Mouse (Mus musculus) CH12.LX (cell line): ENCODE measurements around the gene Rbm47. TPM values are rescaled to one million over a fixed set of nuclear protein-coding genes. Genes with fewer than 3 reads are reported as not detected.

Source experiments
- DNase-seq: peaks from one replicate; pipeline ENCODE4 v3.0.0-alpha.2; 2013; ENCODE audit errors: extremely low read depth
- H3K27ac ChIP-seq: 2 replicates; pipeline ENCODE4 v1.5.1; 2012; ENCODE audit warnings: low read depth, mild to moderate bottlenecking, control low read depth, moderate library complexity; ENCODE audit not compliant: insufficient read depth
- H3K27me3 ChIP-seq: replicated peaks from 2 replicates; pipeline ENCODE3; 2012; ENCODE audit warnings: inconsistent platforms
- H3K36me3 ChIP-seq, 2 experiments: replicated peaks in 1 of 2; 2 replicates each; pipeline versions ENCODE3 to v1.6.1; 2012; ENCODE audit warnings: inconsistent platforms in 1 of 2, low read length in 1 of 2, mild to moderate bottlenecking in 1 of 2, mixed read lengths in 1 of 2, moderate library complexity in 1 of 2; ENCODE audit not compliant: control insufficient read depth in 1 of 2, insufficient read depth in 1 of 2
- H3K4me1 ChIP-seq, 2 experiments: 2 replicates each; pipeline ENCODE4 v1.6.1; 2012; ENCODE audit warnings: inconsistent platforms in 1 of 2, moderate library complexity in 1 of 2; ENCODE audit not compliant: insufficient read depth in 2 of 2, control insufficient read depth in 1 of 2
- H3K4me2 ChIP-seq: 2 replicates; pipeline ENCODE4 v1.6.1; 2012; ENCODE audit warnings: low read depth, mild to moderate bottlenecking, control low read depth; ENCODE audit not compliant: poor library complexity, insufficient read depth, severe bottlenecking
- H3K4me3 ChIP-seq, 3 experiments: fragments of 150-350 bp in 1 of 3; sonication (generic) in 1 of 3; replicated peaks in 1 of 3; 2 replicates each; pipeline versions ENCODE3 to v1.5.1; 2011 to 2012; ENCODE audit warnings: low read depth in 2 of 3, low read length in 2 of 3, mild to moderate bottlenecking in 2 of 3, moderate library complexity in 2 of 3, control low read depth in 1 of 3, improper control_type of control experiment in 1 of 3, inconsistent platforms in 1 of 3, mixed read lengths in 1 of 3; ENCODE audit not compliant: poor library complexity in 1 of 3
- H3K79me2 ChIP-seq: replicated peaks from 2 replicates; pipeline ENCODE4 v1.6.1; 2012; ENCODE audit warnings: mild to moderate bottlenecking, moderate library complexity; ENCODE audit not compliant: control insufficient read depth, poor library complexity, insufficient read depth, severe bottlenecking; ENCODE audit errors: extremely low read depth
- H3K9ac ChIP-seq: 2 replicates; pipeline ENCODE4 v1.6.1; 2012; ENCODE audit warnings: low read depth, mild to moderate bottlenecking, control low read depth, moderate library complexity; ENCODE audit not compliant: insufficient read depth
- H3K9me3 ChIP-seq: replicated peaks from 2 replicates; pipeline ENCODE3; 2012; ENCODE audit warnings: low read length, inconsistent platforms, mixed read lengths
- BHLHE40 ChIP-seq: IDR thresholded peaks from 2 replicates; pipeline ENCODE4 v1.6.1; 2011; ENCODE audit warnings: mild to moderate bottlenecking, low read depth, low read length, improper control_type of control experiment
- CHD1 ChIP-seq: IDR thresholded peaks from 2 replicates; pipeline ENCODE4 v1.6.1; 2012; ENCODE audit warnings: low read depth, low read length, improper control_type of control experiment, inconsistent platforms
- CHD2 ChIP-seq: IDR thresholded peaks from 2 replicates; pipeline ENCODE4 v1.6.1; 2011; ENCODE audit warnings: low read length, improper control_type of control experiment
- CTCF ChIP-seq, 2 experiments: IDR thresholded peaks in 1 of 2; conservative IDR thresholded peaks in 1 of 2; 2 replicates each; pipeline ENCODE4 v1.5.1; 2011 to 2012; ENCODE audit warnings: low read depth in 2 of 2, low read length in 2 of 2, improper control_type of control experiment in 1 of 2, inconsistent platforms in 1 of 2, mild to moderate bottlenecking in 1 of 2, moderate library complexity in 1 of 2
- E2F4 ChIP-seq: IDR thresholded peaks from 2 replicates; pipeline ENCODE4 v1.6.1; 2011; ENCODE audit warnings: low read depth, low read length, improper control_type of control experiment; ENCODE audit not compliant: insufficient replicate concordance
- ELF1 ChIP-seq: IDR thresholded peaks from 2 replicates; pipeline ENCODE4 v1.6.1; 2014; ENCODE audit warnings: low read depth, mild to moderate bottlenecking, inconsistent platforms, low read length, improper control_type of control experiment
- EP300 ChIP-seq: IDR thresholded peaks from 2 replicates; pipeline ENCODE4 v1.6.1; 2011; ENCODE audit warnings: low read length, improper control_type of control experiment
- ETS1 ChIP-seq: conservative IDR thresholded peaks from 2 replicates; pipeline ENCODE4 v1.6.1; 2012; ENCODE audit warnings: low read depth, mild to moderate bottlenecking, inconsistent platforms, low read length, improper control_type of control experiment, moderate library complexity
- GABPA ChIP-seq: IDR thresholded peaks from 2 replicates; pipeline ENCODE4 v1.6.1; 2012; ENCODE audit warnings: low read depth, low read length, improper control_type of control experiment, inconsistent platforms; ENCODE audit not compliant: insufficient replicate concordance
- HCFC1 ChIP-seq: IDR thresholded peaks from 2 replicates; pipeline ENCODE4 v1.6.1; 2012; ENCODE audit warnings: low read depth, mild to moderate bottlenecking, inconsistent platforms, low read length, improper control_type of control experiment
- IRF4 ChIP-seq: IDR thresholded peaks from 2 replicates; pipeline ENCODE4 v1.6.1; 2014; ENCODE audit warnings: low read depth, mild to moderate bottlenecking, inconsistent platforms, low read length, improper control_type of control experiment
- JUN ChIP-seq: IDR thresholded peaks from 2 replicates; pipeline ENCODE4 v1.6.1; 2011; ENCODE audit warnings: low read depth, mild to moderate bottlenecking, low read length, improper control_type of control experiment, moderate library complexity; ENCODE audit not compliant: insufficient read depth
- JUND ChIP-seq: conservative IDR thresholded peaks from 2 replicates; pipeline ENCODE4 v1.6.1; 2011; ENCODE audit warnings: low read depth, low read length, improper control_type of control experiment
- KAT2A ChIP-seq: IDR thresholded peaks from 2 replicates; pipeline ENCODE4 v1.6.1; 2012; ENCODE audit warnings: low read length, improper control_type of control experiment, inconsistent platforms; ENCODE audit not compliant: insufficient replicate concordance
- MAFK ChIP-seq: IDR thresholded peaks from 2 replicates; pipeline ENCODE4 v1.6.1; 2011; ENCODE audit warnings: low read length, improper control_type of control experiment; ENCODE audit not compliant: insufficient replicate concordance
- MAX ChIP-seq: IDR thresholded peaks from 2 replicates; pipeline ENCODE4 v1.6.1; 2011; ENCODE audit warnings: low read length, improper control_type of control experiment
- MAZ ChIP-seq: IDR thresholded peaks from 2 replicates; pipeline ENCODE4 v1.6.1; 2012; ENCODE audit warnings: low read depth, mild to moderate bottlenecking, inconsistent platforms, low read length, improper control_type of control experiment, moderate library complexity
- MEF2A ChIP-seq: IDR thresholded peaks from 2 replicates; pipeline ENCODE4 v1.6.1; 2014; ENCODE audit warnings: low read depth, mild to moderate bottlenecking, inconsistent platforms, low read length, improper control_type of control experiment, borderline replicate concordance
- MXI1 ChIP-seq: IDR thresholded peaks from 2 replicates; pipeline ENCODE4 v1.6.1; 2011; ENCODE audit warnings: mild to moderate bottlenecking, low read depth, low read length, improper control_type of control experiment
- MYC ChIP-seq: IDR thresholded peaks from 2 replicates; pipeline ENCODE4 v1.6.1; 2011; ENCODE audit warnings: low read depth, mild to moderate bottlenecking, improper control_type of control experiment, low read length
- NELFE ChIP-seq: IDR thresholded peaks from 2 replicates; pipeline ENCODE4 v1.6.1; 2011; ENCODE audit warnings: low read depth, low read length, improper control_type of control experiment
- NRF1 ChIP-seq: IDR thresholded peaks from 2 replicates; pipeline ENCODE4 v1.6.1; 2014; ENCODE audit warnings: low read depth, mild to moderate bottlenecking, inconsistent platforms, low read length, improper control_type of control experiment, moderate library complexity
- PAX5 ChIP-seq: IDR thresholded peaks from 2 replicates; pipeline ENCODE4 v1.6.1; 2012; ENCODE audit warnings: low read length, inconsistent platforms, mixed read lengths
- POLR2A ChIP-seq: IDR thresholded peaks from 2 replicates; pipeline ENCODE4 v1.6.1; 2011; ENCODE audit warnings: low read depth, mild to moderate bottlenecking, improper control_type of control experiment, low read length
- POLR2AphosphoS2 ChIP-seq: IDR thresholded peaks from 2 replicates; pipeline ENCODE4 v1.6.1; 2011; ENCODE audit warnings: low read depth, low read length, improper control_type of control experiment
- RAD21 ChIP-seq: IDR thresholded peaks from 2 replicates; pipeline ENCODE4 v1.6.1; 2011; ENCODE audit warnings: low read depth, mild to moderate bottlenecking, low read length, improper control_type of control experiment, moderate library complexity
- RCOR1 ChIP-seq: conservative IDR thresholded peaks from 2 replicates; pipeline ENCODE4 v1.6.1; 2012; ENCODE audit warnings: low read depth, mild to moderate bottlenecking, inconsistent platforms, low read length, improper control_type of control experiment
- SIN3A ChIP-seq: IDR thresholded peaks from 2 replicates; pipeline ENCODE4 v1.6.1; 2012; ENCODE audit warnings: low read length, improper control_type of control experiment, inconsistent platforms
- SMC3 ChIP-seq: IDR thresholded peaks from 2 replicates; pipeline ENCODE4 v1.6.1; 2011; ENCODE audit warnings: low read depth, low read length, improper control_type of control experiment
- TBP ChIP-seq: conservative IDR thresholded peaks from 2 replicates; pipeline ENCODE4 v1.6.1; 2011; ENCODE audit warnings: low read depth, low read length, improper control_type of control experiment
- TCF12 ChIP-seq: IDR thresholded peaks from 2 replicates; pipeline ENCODE4 v1.6.1; 2014; ENCODE audit warnings: low read depth, mild to moderate bottlenecking, inconsistent platforms, low read length, improper control_type of control experiment
- UBTF ChIP-seq: IDR thresholded peaks from 2 replicates; pipeline ENCODE4 v1.6.1; 2012; ENCODE audit warnings: low read depth, mild to moderate bottlenecking, inconsistent platforms, low read length, improper control_type of control experiment, moderate library complexity
- USF1 ChIP-seq: IDR thresholded peaks from 2 replicates; pipeline ENCODE4 v1.6.1; 2014; ENCODE audit warnings: low read depth, mild to moderate bottlenecking, inconsistent platforms, low read length, improper control_type of control experiment
- USF2 ChIP-seq: conservative IDR thresholded peaks from 2 replicates; pipeline ENCODE4 v1.6.1; 2011; ENCODE audit warnings: low read depth, low read length, improper control_type of control experiment
- ZC3H11A ChIP-seq: IDR thresholded peaks from 2 replicates; pipeline ENCODE4 v1.6.1; 2012; ENCODE audit warnings: low read depth, mild to moderate bottlenecking, inconsistent platforms, low read length, improper control_type of control experiment
- ZKSCAN1 ChIP-seq: IDR thresholded peaks from 2 replicates; pipeline ENCODE4 v1.6.1; 2012; ENCODE audit warnings: low read depth, inconsistent platforms, low read length, improper control_type of control experiment, borderline replicate concordance
- ZMIZ1 ChIP-seq: IDR thresholded peaks from 2 replicates; pipeline ENCODE4 v1.6.1; 2012; ENCODE audit warnings: low read depth, mild to moderate bottlenecking, inconsistent platforms, low read length, improper control_type of control experiment
- ZNF384 ChIP-seq: IDR thresholded peaks from 2 replicates; pipeline ENCODE4 v1.6.1; 2012; ENCODE audit warnings: low read depth, low read length, improper control_type of control experiment, inconsistent platforms
- dilution Hi-C: fragments of 300-500 bp; cut with MboI; formaldehyde crosslinking; loops from 2 replicates; pipeline ENCODE4 v1.14.3; 2020; ENCODE audit warnings: low sequenced_read_pairs; ENCODE audit not compliant: extremely low pct_unique_long_range_greater_than_20kb, extremely low pct_ligation_motif_present
- in situ Hi-C: fragments of 300-500 bp; cut with MboI; formaldehyde crosslinking; loops from 3 replicates; pipeline ENCODE4 v1.14.3; 2019; ENCODE audit warnings: low sequenced_read_pairs, low pct_ligation_motif_present, low pct_unique_long_range_greater_than_20kb, mixed read lengths
- polyA plus RNA-seq: library from polyadenylated mRNA; unstranded; fragments of >175 nt; gene quantifications from 2 replicates; pipeline ENCODE4 v1.2.1, GENCODE M21; 2012; ENCODE audit warnings: low read depth; ENCODE audit not compliant: insufficient read length
- total RNA-seq, 2 experiments: library from RNA; depleted of rRNA; stranded (reverse); fragments of 300-350 nt in 1 of 2; fragments of >200 nt in 1 of 2; gene quantifications; 2 replicates each; pipeline ENCODE4 v1.2.3; 2012 to 2014

Rbm47 gene
- total and polyA plus RNA-seq, 3 experiments = 0.08 to 9.2 (median 1.1) TPM

DNA sequence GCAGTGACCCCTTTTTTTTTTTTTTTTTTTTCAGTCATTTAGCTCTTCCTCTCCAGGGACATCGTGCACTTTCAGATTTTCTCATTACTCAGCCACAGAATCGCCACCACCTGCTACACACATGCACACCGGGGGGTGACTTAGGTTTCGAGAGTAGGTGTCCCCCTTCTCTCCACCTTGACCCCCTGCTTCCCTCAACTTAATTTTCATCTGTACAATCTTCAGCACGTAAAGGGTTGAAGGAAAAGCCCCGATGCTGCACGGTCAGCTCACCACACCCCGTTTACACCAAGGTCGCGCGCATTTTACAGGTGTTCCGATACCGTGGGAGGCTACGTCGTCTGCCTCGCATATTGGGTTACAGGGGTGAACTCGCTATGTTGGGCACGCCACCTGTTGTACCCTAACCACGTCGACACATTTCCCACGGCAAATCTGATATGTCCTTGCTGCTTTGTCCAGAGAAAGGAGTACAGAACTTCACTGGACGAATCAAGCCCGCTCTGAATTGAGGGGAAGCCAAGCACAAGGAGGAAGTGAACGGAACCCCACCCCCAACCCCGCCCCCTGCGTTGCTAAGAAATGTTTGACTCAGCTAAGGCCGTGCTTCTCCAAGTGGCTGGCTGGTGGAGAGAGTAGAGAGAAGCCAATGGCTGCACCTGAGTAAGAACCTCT lies 103.3 kb downstream of the Rbm47 start:
- TF ChIP-seq USF1 (no peak), E2F4 (0 out of 2 replicates have a peak, but pooled peaks have one; percentile 8), CTCF (conservative IDR thresholded peaks at IDR 0.05 in 1 of 2, IDR thresholded peaks at IDR 0.05 in 1 of 2; ENCODE audit: low read depth in 2 of 2, low read length in 2 of 2) (no peak), PAX5 (no peak), UBTF (no peak), CHD2 (peak; percentile 57), ZC3H11A (no peak), CHD1 (no peak; the same call in 1 of the 2 replicates), MAFK (peak; percentile 79), MEF2A (peak; percentile 76), KAT2A (no peak), POLR2AphosphoS2 (peak; percentile 85), SMC3 (no peak), MYC (peak; percentile 76), NRF1 (no peak), MAX (peak; percentile 82), HCFC1 (no peak; the same call in none of the 2 replicates), IRF4 (peak; percentile 94), NELFE (0 out of 2 replicates have a peak, but pooled peaks have one; percentile 48), BHLHE40 (peak; percentile 95), JUN (peak; percentile 68), GABPA (no peak), MXI1 (peak; percentile 78; the same call in 1 of the 2 replicates), TCF12 (peak; percentile 97), ELF1 (no peak; the same call in 1 of the 2 replicates), RCOR1 (peak; percentile 96), POLR2A (peak; percentile 54), MAZ (peak; percentile 78; the same call in 1 of the 2 replicates), ZNF384 (peak; percentile 99), RAD21 (no peak), SIN3A (peak; percentile 90), ZKSCAN1 (peak; percentile 5; the same call in 1 of the 2 replicates), USF2 (no peak), EP300 (peak; percentile 96), ZMIZ1 (peak; percentile 41; the same call in 1 of the 2 replicates), TBP (0 out of 2 replicates have a peak, but pooled peaks have one; percentile 7), JUND (no peak; the same call in 1 of the 2 replicates), ETS1 (peak; percentile 90)
- peak; percentile 91 for DNase-seq
- in situ Hi-C loops (no loop called here), dilution Hi-C loops (no loop called here)
- H3K4me3 ChIP-seq = peak overlapping the region; percentile 50 to 66 (median 54)
- H3K36me3 ChIP-seq = no peaks in the 10 kb centered on the region
- peaks cover 21% of the 10 kb centered on the region for H3K79me2 ChIP-seq
- H3K27me3 ChIP-seq = no peaks in the 10 kb centered on the region
- peak overlapping the region; percentile 94 for H3K4me2 ChIP-seq
- H3K27ac ChIP-seq = peak overlapping the region; percentile 94
- H3K9me3 ChIP-seq = no peaks in the 10 kb centered on the region
- H3K9ac ChIP-seq = peak overlapping the region; percentile 24
- peaks cover 34 to 53% of the 10 kb centered on the region in 2 experiments for H3K4me1 ChIP-seq
